Mouse (Mus musculus): ENCODE data around the gene Mmadhc. TPM values are rescaled to one million over a fixed set of nuclear protein-coding genes. Genes with fewer than 3 reads are reported as not detected.

The Mmadhc gene
- total and polyA plus RNA-seq, 3 experiments, result 91.2 to 112 TPM; not detected in 1

GRCm38 (mm10) chr2:50295562-50295961, 1.0 kb downstream of the Mmadhc start:
- Histone ChIP-seq H3K27ac (ENCODE audit: control insufficient read depth, low read depth, low read length) (peak overlapping the region; percentile 25), H3K4me1 (ENCODE audit: control insufficient read depth in 1 of 2, insufficient read depth in 2 of 2, low read length in 2 of 2) (peaks cover 9 to 22% of the 10 kb centered on the region in 2 experiments), H3K27me3 (ENCODE audit: control insufficient read depth in 1 of 2, insufficient read depth in 2 of 2, low read length in 2 of 2) (no peaks in the 10 kb centered on the region), H3K4me3 (ENCODE audit: control insufficient read depth in 1 of 2, insufficient read depth in 1 of 2, low read depth in 2 of 2, low read length in 2 of 2) (peak overlapping the region; percentile 98 to 99), H3K9me3 (replicated peaks; ENCODE audit: insufficient read depth, low read length) (no peaks in the 10 kb centered on the region), H3K79me2 (ENCODE audit: control insufficient read depth, insufficient read depth, low read length, poor library complexity) (peaks cover 31% of the 10 kb centered on the region), H3K9ac (ENCODE audit: control insufficient read depth, low read depth, low read length, poor library complexity, severe bottlenecking) (peak overlapping the region; percentile 99), H3K36me3 (ENCODE audit: control insufficient read depth in 1 of 2, insufficient read depth in 2 of 2, low read length in 2 of 2) (peaks cover 8 to 32% of the 10 kb centered on the region in 2 experiments)
- TF ChIP-seq SIN3A (IDR thresholded peaks at IDR 0.05; ENCODE audit: low read length), result 0 out of 2 replicates have a peak, but pooled peaks have one; percentile 11
- TF ChIP-seq USF1 (IDR thresholded peaks at IDR 0.05; ENCODE audit: low read depth, low read length), result no peak
- TF ChIP-seq MYC (IDR thresholded peaks at IDR 0.05; ENCODE audit: low read depth, low read length), result 0 out of 2 replicates have a peak, but pooled peaks have one; percentile 19
- peak; percentile 52 for DNase-seq (ENCODE audit: low read depth, low spot score)

GRCm38 (mm10) chr2:50294084-50294483, 2.5 kb downstream of the Mmadhc start:
- H3K4me3 ChIP-seq (ENCODE audit: control insufficient read depth in 1 of 2, insufficient read depth in 1 of 2, low read depth in 2 of 2, low read length in 2 of 2), result peak overlapping the region in 1 of 2 experiments; percentile 50; a peak in 2 of 4 replicates
- no peak overlapping the region; the same call in 1 of the 2 replicates for H3K9ac ChIP-seq (ENCODE audit: control insufficient read depth, low read depth, low read length, poor library complexity, severe bottlenecking)
- TF ChIP-seq ETS1 (IDR thresholded peaks at IDR 0.05; ENCODE audit: low read depth, low read length) (0 out of 2 replicates have a peak, but pooled peaks have one; percentile 31), ZMIZ1 (IDR thresholded peaks at IDR 0.05; ENCODE audit: low read depth, low read length) (no peak), UBTF (IDR thresholded peaks at IDR 0.05; ENCODE audit: borderline replicate concordance, insufficient read depth, low read depth, low read length) (no peak), GATA1 (IDR thresholded peaks at IDR 0.05; ENCODE audit: low read depth, low read length) (no peak), MEF2A (IDR thresholded peaks at IDR 0.05; ENCODE audit: extremely low read depth, insufficient replicate concordance, low read depth, low read length, poor library complexity, severe bottlenecking) (no peak), CHD1 (IDR thresholded peaks at IDR 0.05; ENCODE audit: low read depth, low read length) (no peak)

GRCm38 (mm10) chr2:50293572-50293971, 3.0 kb downstream of the Mmadhc start:
- Histone ChIP-seq H3K27ac (ENCODE audit: control insufficient read depth, low read depth, low read length) (no peak overlapping the region), H3K9me3 (replicated peaks; ENCODE audit: insufficient read depth, low read length) (no peaks in the 10 kb centered on the region), H3K27me3 (ENCODE audit: control insufficient read depth in 1 of 2, insufficient read depth in 2 of 2, low read length in 2 of 2) (no peaks in the 10 kb centered on the region), H3K79me2 (ENCODE audit: control insufficient read depth, insufficient read depth, low read length, poor library complexity) (peaks cover 33% of the 10 kb centered on the region), H3K4me3 (ENCODE audit: control insufficient read depth in 1 of 2, insufficient read depth in 1 of 2, low read depth in 2 of 2, low read length in 2 of 2) (no peak overlapping the region), H3K9ac (ENCODE audit: control insufficient read depth, low read depth, low read length, poor library complexity, severe bottlenecking) (no peak overlapping the region), H3K36me3 (ENCODE audit: control insufficient read depth in 1 of 2, insufficient read depth in 2 of 2, low read length in 2 of 2) (peaks cover 18 to 32% of the 10 kb centered on the region in 2 experiments), H3K4me1 (ENCODE audit: control insufficient read depth in 1 of 2, insufficient read depth in 2 of 2, low read length in 2 of 2) (peaks cover 9 to 22% of the 10 kb centered on the region in 2 experiments)
- no peak for DNase-seq (ENCODE audit: low read depth, low spot score)
- no peak for TF ChIP-seq E2F4 (IDR thresholded peaks at IDR 0.05; ENCODE audit: borderline replicate concordance, low read depth, low read length)
- TF ChIP-seq JUND (IDR thresholded peaks at IDR 0.05; ENCODE audit: low read depth, low read length), result no peak
- TF ChIP-seq MEF2A (IDR thresholded peaks at IDR 0.05; ENCODE audit: extremely low read depth, insufficient replicate concordance, low read depth, low read length, poor library complexity, severe bottlenecking), result no peak
- no peak for TF ChIP-seq MAFK (IDR thresholded peaks at IDR 0.05; ENCODE audit: borderline replicate concordance, low read depth, low read length)
- TF ChIP-seq POLR2A (IDR thresholded peaks at IDR 0.05; ENCODE audit: control insufficient read depth in 1 of 2, insufficient read depth in 1 of 2, low read depth in 1 of 2, low read length in 2 of 2, poor library complexity in 1 of 2), result no peak
- TF ChIP-seq ETS1 (IDR thresholded peaks at IDR 0.05; ENCODE audit: low read depth, low read length), result no peak
- TF ChIP-seq RCOR1 (IDR thresholded peaks at IDR 0.05; ENCODE audit: low read depth, low read length), result no peak
- no peak for TF ChIP-seq UBTF (IDR thresholded peaks at IDR 0.05; ENCODE audit: borderline replicate concordance, insufficient read depth, low read depth, low read length)
- TF ChIP-seq MAZ (IDR thresholded peaks at IDR 0.05; ENCODE audit: low read depth, low read length), result no peak
- no peak for TF ChIP-seq BHLHE40 (IDR thresholded peaks at IDR 0.05; ENCODE audit: borderline replicate concordance, low read depth, low read length)

More at GRCm38 (mm10) chr2:50294084-50294483, 2.5 kb downstream of the Mmadhc start:
- no peaks in the 10 kb centered on the region for H3K9me3 ChIP-seq (replicated peaks; ENCODE audit: insufficient read depth, low read length)
- peak; percentile 26 for DNase-seq (ENCODE audit: low read depth, low spot score)
- H3K79me2 ChIP-seq (ENCODE audit: control insufficient read depth, insufficient read depth, low read length, poor library complexity), result peaks cover 33% of the 10 kb centered on the region
- H3K27ac ChIP-seq (ENCODE audit: control insufficient read depth, low read depth, low read length), result 0 out of 2 replicates have a peak overlapping the region, but pooled peaks have one; percentile 22
- no peaks in the 10 kb centered on the region for H3K27me3 ChIP-seq (ENCODE audit: control insufficient read depth in 1 of 2, insufficient read depth in 2 of 2, low read length in 2 of 2)
- peaks cover 9 to 22% of the 10 kb centered on the region in 2 experiments for H3K4me1 ChIP-seq (ENCODE audit: control insufficient read depth in 1 of 2, insufficient read depth in 2 of 2, low read length in 2 of 2)
- H3K36me3 ChIP-seq (ENCODE audit: control insufficient read depth in 1 of 2, insufficient read depth in 2 of 2, low read length in 2 of 2), result peaks cover 17 to 32% of the 10 kb centered on the region in 2 experiments

Data from MEL (cell line).